Mouse (Mus musculus): Measurements from ENCODE around the gene Klhl25. TPM values are rescaled to one million over a fixed set of nuclear protein-coding genes. Genes with fewer than 3 reads are reported as not detected.
"Not testable (repeated sequence)": the region's sequence is repeated elsewhere in the genome, so short reads cannot be mapped to it uniquely, and the experiment has no call there.

The Klhl25 gene
- polyA plus RNA-seq, 1 experiment from 2014 or later: 27.1 TPM

DNA sequence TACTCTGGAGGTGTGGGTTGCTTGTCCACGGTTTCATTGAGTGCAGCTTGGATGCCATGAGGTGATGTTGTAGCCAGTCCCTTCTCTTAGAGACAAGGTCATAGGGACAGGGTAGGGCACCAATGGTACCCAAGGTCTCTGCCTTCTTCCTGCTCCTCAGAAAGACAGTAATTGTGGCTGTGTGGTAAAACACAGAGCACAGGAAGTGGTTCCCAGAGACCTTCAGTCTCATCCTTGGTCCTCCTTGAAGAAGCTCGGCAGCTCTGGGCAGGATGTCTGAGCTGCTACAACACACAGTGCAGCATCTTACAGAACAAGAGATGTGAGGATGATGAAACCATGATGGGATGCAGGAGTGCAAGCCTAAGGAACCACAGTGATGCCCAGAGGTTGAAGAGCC is 31.3 kb downstream of the Klhl25 start:
- not testable (repeated sequence) for H3K9me3 ChIP-seq (replicated peaks; ENCODE audit: control insufficient read depth, low read length, poor library complexity, severe bottlenecking); H3K4me3 ChIP-seq (ENCODE audit: low read depth, low read length)
- WGBS: 91% methylated on average over 2 of the region's 2 CpGs

GRCm38 (mm10) chr7:75880236-75880635 is 32.1 kb downstream of the Klhl25 start:
- peak; percentile 49 for ATAC-seq
- Histone ChIP-seq H3K27me3 (ENCODE audit: control insufficient read depth, insufficient read depth, low read depth, low read length) (no peaks in the 10 kb centered on the region), H3K9ac (ENCODE audit: low read depth, low read length) (0 out of 2 replicates have a peak overlapping the region, but pooled peaks have one; percentile 25), H3K27ac (ENCODE audit: low read length) (no peak overlapping the region), H3K36me3 (ENCODE audit: control insufficient read depth, insufficient read depth, low read length) (no peaks in the 10 kb centered on the region), H3K9me3 (replicated peaks; ENCODE audit: control insufficient read depth, low read length, poor library complexity, severe bottlenecking) (no peaks in the 10 kb centered on the region), H3K4me1 (ENCODE audit: control insufficient read depth, insufficient read depth, low read length) (0 out of 2 replicates have a peak, but pooled peaks cover 2% of the 10 kb centered on the region), H3K4me2 (ENCODE audit: low read length) (peak overlapping the region; percentile 34), H3K4me3 (ENCODE audit: low read depth, low read length) (no peak overlapping the region)
- WGBS: 66% methylated on average over 8 of the region's 8 CpGs

More for the DNA sequence above, 31.3 kb downstream of the Klhl25 start:
- H3K27me3 ChIP-seq (ENCODE audit: control insufficient read depth, insufficient read depth, low read depth, low read length); ATAC-seq; H3K4me1 ChIP-seq (ENCODE audit: control insufficient read depth, insufficient read depth, low read length); H3K9ac ChIP-seq (ENCODE audit: low read depth, low read length); H3K4me2 ChIP-seq (ENCODE audit: low read length); H3K27ac ChIP-seq (ENCODE audit: low read length); H3K36me3 ChIP-seq (ENCODE audit: control insufficient read depth, insufficient read depth, low read length): not testable (repeated sequence)

DNA sequence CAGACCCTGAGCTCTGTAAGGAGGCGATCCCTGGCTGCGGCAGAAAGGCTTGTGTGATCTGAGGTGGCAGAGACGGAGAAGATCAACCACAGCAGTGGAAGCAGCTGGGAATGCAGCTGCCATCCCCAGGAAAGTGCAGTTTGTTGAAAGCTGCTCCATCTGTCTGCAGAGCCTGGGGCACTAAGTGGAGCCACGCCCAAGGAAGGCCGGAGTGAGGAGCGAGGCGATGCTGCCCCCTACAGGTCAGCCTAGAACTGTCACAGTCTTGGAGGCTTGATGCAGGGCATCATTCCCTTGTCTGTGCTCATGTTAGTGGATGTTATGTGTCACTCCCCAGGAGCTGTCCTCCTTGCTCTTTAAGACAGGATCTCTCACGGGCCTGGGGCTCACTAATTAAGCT is 32.5 kb downstream of the Klhl25 start:
- H3K27ac ChIP-seq (ENCODE audit: low read length): no peak overlapping the region
- H3K4me3 ChIP-seq (ENCODE audit: low read depth, low read length): no peak overlapping the region
- H3K4me1 ChIP-seq (ENCODE audit: control insufficient read depth, insufficient read depth, low read length): 0 out of 2 replicates have a peak, but pooled peaks cover 2% of the 10 kb centered on the region
- peak; percentile 96 for ATAC-seq
- no peaks in the 10 kb centered on the region for H3K27me3 ChIP-seq (ENCODE audit: control insufficient read depth, insufficient read depth, low read depth, low read length)
- WGBS: 4% methylated on average over 8 of the region's 8 CpGs
- no peaks in the 10 kb centered on the region for H3K36me3 ChIP-seq (ENCODE audit: control insufficient read depth, insufficient read depth, low read length)
- 0 out of 2 replicates have a peak overlapping the region, but pooled peaks have one; percentile 25 for H3K9ac ChIP-seq (ENCODE audit: low read depth, low read length)
- no peaks in the 10 kb centered on the region for H3K9me3 ChIP-seq (replicated peaks; ENCODE audit: control insufficient read depth, low read length, poor library complexity, severe bottlenecking)
- H3K4me2 ChIP-seq (ENCODE audit: low read length): peak overlapping the region; percentile 34

GRCm38 (mm10) chr7:75881376-75881775 is 33.3 kb downstream of the Klhl25 start:
- ATAC-seq: no peak

GRCm38 (mm10) chr7:75881791-75882190 is 33.7 kb downstream of the Klhl25 start:
- no peak overlapping the region for H3K4me3 ChIP-seq (ENCODE audit: low read depth, low read length)
- no peak overlapping the region for H3K27ac ChIP-seq (ENCODE audit: low read length)
- 76% methylated on average over 3 of the region's 3 CpGs for WGBS
- H3K4me1 ChIP-seq (ENCODE audit: control insufficient read depth, insufficient read depth, low read length): 0 out of 2 replicates have a peak, but pooled peaks cover 2% of the 10 kb centered on the region
- H3K27me3 ChIP-seq (ENCODE audit: control insufficient read depth, insufficient read depth, low read depth, low read length): no peaks in the 10 kb centered on the region
- no peak for ATAC-seq
- no peaks in the 10 kb centered on the region for H3K36me3 ChIP-seq (ENCODE audit: control insufficient read depth, insufficient read depth, low read length)
- no peak overlapping the region for H3K9ac ChIP-seq (ENCODE audit: low read depth, low read length)
- H3K9me3 ChIP-seq (replicated peaks; ENCODE audit: control insufficient read depth, low read length, poor library complexity, severe bottlenecking): no peaks in the 10 kb centered on the region
- H3K4me2 ChIP-seq (ENCODE audit: low read length): no peak overlapping the region

More at GRCm38 (mm10) chr7:75881376-75881775, 33.3 kb downstream of the Klhl25 start:
- Histone ChIP-seq H3K4me2 (ENCODE audit: low read length) (no peak overlapping the region), H3K27ac (ENCODE audit: low read length) (no peak overlapping the region), H3K9ac (ENCODE audit: low read depth, low read length) (no peak overlapping the region), H3K27me3 (ENCODE audit: control insufficient read depth, insufficient read depth, low read depth, low read length) (no peaks in the 10 kb centered on the region), H3K4me3 (ENCODE audit: low read depth, low read length) (no peak overlapping the region), H3K36me3 (ENCODE audit: control insufficient read depth, insufficient read depth, low read length) (no peaks in the 10 kb centered on the region), H3K9me3 (replicated peaks; ENCODE audit: control insufficient read depth, low read length, poor library complexity, severe bottlenecking) (no peaks in the 10 kb centered on the region), H3K4me1 (ENCODE audit: control insufficient read depth, insufficient read depth, low read length) (0 out of 2 replicates have a peak, but pooled peaks cover 2% of the 10 kb centered on the region)
- 70% methylated on average over 6 of the region's 6 CpGs for WGBS

DNA sequence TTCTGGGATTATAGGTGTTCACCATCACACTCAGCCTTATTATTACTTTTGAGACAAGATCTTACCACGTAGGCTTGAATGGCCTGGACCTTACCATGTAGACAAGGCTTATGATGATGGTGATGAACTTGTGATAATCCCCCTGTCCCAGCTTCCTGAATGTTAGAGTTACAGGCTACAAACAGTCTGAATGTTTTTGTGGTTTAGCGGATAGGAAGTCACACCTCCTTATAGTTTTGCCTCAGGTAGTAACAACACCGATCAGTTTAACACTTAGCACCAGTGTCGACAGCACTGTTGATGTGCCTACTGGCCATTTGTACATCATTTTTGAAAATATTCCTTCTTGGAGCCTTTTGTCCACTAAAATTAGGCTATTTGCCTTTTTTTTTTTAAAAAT is 43.4 kb downstream of the Klhl25 start:
- Histone ChIP-seq H3K9me3 (replicated peaks; ENCODE audit: control insufficient read depth, low read length, poor library complexity, severe bottlenecking) (no peaks in the 10 kb centered on the region), H3K36me3 (ENCODE audit: control insufficient read depth, insufficient read depth, low read length) (no peaks in the 10 kb centered on the region), H3K4me2 (ENCODE audit: low read length) (no peak overlapping the region), H3K27ac (ENCODE audit: low read length) (no peak overlapping the region), H3K4me1 (ENCODE audit: control insufficient read depth, insufficient read depth, low read length) (no peaks in the 10 kb centered on the region), H3K9ac (ENCODE audit: low read depth, low read length) (no peak overlapping the region), H3K4me3 (ENCODE audit: low read depth, low read length) (no peak overlapping the region), H3K27me3 (ENCODE audit: control insufficient read depth, insufficient read depth, low read depth, low read length) (no peaks in the 10 kb centered on the region)
- 96% methylated on average over 4 of the region's 4 CpGs for WGBS
- no peak for ATAC-seq

DNA sequence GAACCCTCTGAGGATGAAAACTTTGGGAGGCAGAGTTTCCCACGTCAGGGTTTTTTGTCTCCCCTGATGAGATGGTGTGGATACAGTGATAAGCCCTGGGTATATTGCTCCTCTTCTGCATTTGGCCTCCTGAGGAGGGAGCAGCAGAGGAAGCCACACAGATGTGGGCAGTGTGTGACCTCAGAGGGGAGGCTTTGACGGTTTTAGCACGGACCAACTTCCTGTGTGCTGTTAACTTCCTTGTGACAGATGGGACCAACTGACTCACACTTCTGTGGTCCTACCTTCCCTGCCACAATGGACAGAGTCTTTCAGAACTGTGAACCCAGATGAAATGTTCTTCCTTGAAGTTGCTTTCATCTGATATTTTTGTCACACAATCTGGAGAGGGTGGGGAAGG is 44.6 kb downstream of the Klhl25 start:
- 89% methylated on average over 3 of the region's 3 CpGs for WGBS
- ATAC-seq: no peak
- H3K4me2 ChIP-seq (ENCODE audit: low read length): no peak overlapping the region
- no peaks in the 10 kb centered on the region for H3K36me3 ChIP-seq (ENCODE audit: control insufficient read depth, insufficient read depth, low read length)
- no peaks in the 10 kb centered on the region for H3K27me3 ChIP-seq (ENCODE audit: control insufficient read depth, insufficient read depth, low read depth, low read length)
- H3K4me3 ChIP-seq (ENCODE audit: low read depth, low read length): no peak overlapping the region
- H3K4me1 ChIP-seq (ENCODE audit: control insufficient read depth, insufficient read depth, low read length): no peaks in the 10 kb centered on the region
- no peak overlapping the region for H3K9ac ChIP-seq (ENCODE audit: low read depth, low read length)
- no peaks in the 10 kb centered on the region for H3K9me3 ChIP-seq (replicated peaks; ENCODE audit: control insufficient read depth, low read length, poor library complexity, severe bottlenecking)
- H3K27ac ChIP-seq (ENCODE audit: low read length): no peak overlapping the region

DNA sequence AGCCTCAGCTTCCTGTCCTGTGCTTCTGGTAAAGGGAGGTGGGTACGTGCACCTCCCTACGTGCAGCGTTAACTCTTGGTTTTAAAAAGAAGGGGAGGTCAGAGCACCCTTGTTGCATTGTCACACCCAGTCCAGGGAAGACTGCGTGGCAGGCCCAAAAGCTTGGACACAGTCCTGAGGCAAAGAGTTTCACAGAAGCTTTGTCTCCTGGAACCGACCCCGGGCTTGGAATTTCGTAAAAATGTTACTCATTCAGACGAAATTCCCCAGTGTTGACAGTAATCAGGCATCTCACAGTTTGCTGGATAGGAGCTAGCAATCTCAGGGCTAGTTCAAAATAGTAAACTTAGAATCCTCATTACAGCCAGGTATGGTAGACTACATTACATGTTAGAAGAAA is 45.6 kb downstream of the Klhl25 start:
- Histone ChIP-seq H3K27ac (ENCODE audit: low read length) (no peak overlapping the region), H3K9ac (ENCODE audit: low read depth, low read length) (no peak overlapping the region), H3K36me3 (ENCODE audit: control insufficient read depth, insufficient read depth, low read length) (no peaks in the 10 kb centered on the region), H3K4me2 (ENCODE audit: low read length) (no peak overlapping the region), H3K4me3 (ENCODE audit: low read depth, low read length) (no peak overlapping the region), H3K27me3 (ENCODE audit: control insufficient read depth, insufficient read depth, low read depth, low read length) (no peaks in the 10 kb centered on the region), H3K9me3 (replicated peaks; ENCODE audit: control insufficient read depth, low read length, poor library complexity, severe bottlenecking) (no peaks in the 10 kb centered on the region), H3K4me1 (ENCODE audit: control insufficient read depth, insufficient read depth, low read length) (no peaks in the 10 kb centered on the region)
- WGBS: 91% methylated on average over 8 of the region's 8 CpGs
- ATAC-seq: no peak

- Histone ChIP-seq H3K4me1 (ENCODE audit: control insufficient read depth, insufficient read depth, low read length) (no peaks in the 10 kb centered on the region), H3K27me3 (ENCODE audit: control insufficient read depth, insufficient read depth, low read depth, low read length) (no peaks in the 10 kb centered on the region), H3K9me3 (replicated peaks; ENCODE audit: control insufficient read depth, low read length, poor library complexity, severe bottlenecking) (no peaks in the 10 kb centered on the region), H3K4me3 (ENCODE audit: low read depth, low read length) (no peak overlapping the region), H3K4me2 (ENCODE audit: low read length) (no peak overlapping the region), H3K27ac (ENCODE audit: low read length) (no peak overlapping the region), H3K36me3 (ENCODE audit: control insufficient read depth, insufficient read depth, low read length) (no peaks in the 10 kb centered on the region), H3K9ac (ENCODE audit: low read depth, low read length) (no peak overlapping the region)
- WGBS: 74% methylated on average over 5 of the region's 5 CpGs
- no peak for ATAC-seq
Measured at GRCm38 (mm10) chr7:75897041-75897440, 48.9 kb downstream of the Klhl25 start.

Data from midbrain, embryonic 16.5 days (tissue).